Comparison of ENCODE assay signal across 9 mouse cellular contexts in the genomic region with DNA sequence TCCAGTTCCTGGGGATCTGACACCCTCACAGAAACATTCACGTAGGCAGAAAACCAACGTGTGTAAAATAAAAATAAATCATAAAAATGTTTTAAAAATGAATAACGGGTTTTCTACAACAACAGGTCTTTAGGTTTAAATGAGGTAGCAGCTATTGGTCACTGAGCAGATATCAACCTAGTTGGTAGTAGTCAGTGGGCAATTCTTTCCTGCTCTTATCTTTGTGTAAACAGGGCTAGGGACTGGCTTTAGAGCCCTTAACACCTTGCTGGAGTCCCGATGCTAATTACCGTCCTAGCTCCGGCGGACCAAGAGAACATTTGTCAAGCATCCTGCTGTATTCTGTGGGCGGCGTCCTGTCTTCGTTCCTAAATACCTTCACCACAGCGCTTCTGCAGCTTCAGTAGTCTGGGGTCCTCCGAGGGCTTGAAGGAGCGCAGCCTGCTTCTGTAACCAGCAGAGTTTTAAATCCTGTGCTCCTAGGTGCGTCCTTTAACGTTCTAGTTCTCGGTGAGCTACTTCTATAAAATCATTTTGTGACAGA. TPM values are rescaled to one million over a fixed set of nuclear protein-coding genes. Genes with fewer than 3 reads are reported as not detected.
DNase-seq lines count a peak whose midpoint lies in the region; ATAC-seq and TF ChIP-seq lines count a peak whose summit lies in the region.
"Had no signal": no experiment of that assay in that cellular context is flagged by ENCODE, and none has a peak within 500 bp of the region (broad histone marks: within the 10 kb centered on the region; RNA-seq: fewer than 3 reads in every experiment).

No protein-coding gene starts in this region.

- H3K27ac ChIP-seq in kidney, embryonic 15.5 days = no peak overlapping the region
- H3K27ac ChIP-seq in embryonic facial prominence, embryonic 11.5 days (replicated peaks; ENCODE audit: low read depth, low read length) = no peak overlapping the region
- H3K27ac ChIP-seq in intestine, embryonic 14.5 days (ENCODE audit: low read depth) = no peak overlapping the region
- no peak overlapping the region for H3K27ac ChIP-seq in neural tube, embryonic 11.5 days (ENCODE audit: low read depth, low read length)
- no peak overlapping the region for H3K27ac ChIP-seq in thymus, adult 2 months (ENCODE audit: control insufficient read depth, insufficient read depth, low read length)
- no peak overlapping the region for H3K27ac ChIP-seq in cerebellum, adult 2 months (ENCODE audit: insufficient read depth, low read length)

- peaks cover 31% of the 10 kb centered on the region for H3K27me3 ChIP-seq in kidney, embryonic 15.5 days
- no peaks in the 10 kb centered on the region for H3K27me3 ChIP-seq in embryonic facial prominence, embryonic 11.5 days (ENCODE audit: control insufficient read depth, insufficient read depth, low read length)
- H3K27me3 ChIP-seq in intestine, embryonic 14.5 days (replicated peaks; ENCODE audit: control insufficient read depth, insufficient read depth, low read length) = peaks cover 6% of the 10 kb centered on the region; the same call in 1 of the 2 replicates
- peaks cover 2% of the 10 kb centered on the region; the same call in 1 of the 2 replicates for H3K27me3 ChIP-seq in neural tube, embryonic 11.5 days (ENCODE audit: control insufficient read depth, insufficient read depth, low read length)
- no peaks in the 10 kb centered on the region for H3K27me3 ChIP-seq in thymus, adult 2 months (ENCODE audit: control insufficient read depth, insufficient read depth, low read length)
- H3K27me3 ChIP-seq in cerebellum, adult 2 months (ENCODE audit: control insufficient read depth, insufficient read depth, low read length) = no peaks in the 10 kb centered on the region; the same call in 1 of the 2 replicates

- TF ChIP-seq CTCF in thymus, adult 2 months (IDR thresholded peaks at IDR 0.05; ENCODE audit: borderline replicate concordance, control insufficient read depth, extremely low read depth, insufficient read depth, low read length, poor library complexity) = no peak
- TF ChIP-seq CTCF in cerebellum, adult 2 months (IDR thresholded peaks at IDR 0.05; ENCODE audit: borderline replicate concordance, insufficient read depth, low read depth, low read length) = no peak

- peak overlapping the region; percentile 64 for H3K4me2 ChIP-seq in kidney, embryonic 15.5 days
- peak overlapping the region; percentile 68 for H3K4me2 ChIP-seq in embryonic facial prominence, embryonic 11.5 days (ENCODE audit: low read depth, low read length)
- H3K4me2 ChIP-seq in intestine, embryonic 14.5 days (ENCODE audit: low read length) = peak overlapping the region; percentile 53
- H3K4me2 ChIP-seq in neural tube, embryonic 11.5 days (ENCODE audit: low read depth) = peak overlapping the region; percentile 63

- no peaks in the 10 kb centered on the region for H3K9me3 ChIP-seq in kidney, embryonic 15.5 days (replicated peaks)
- H3K9me3 ChIP-seq in embryonic facial prominence, embryonic 11.5 days (replicated peaks; ENCODE audit: control insufficient read depth, low read length) = no peaks in the 10 kb centered on the region
- H3K9me3 ChIP-seq in intestine, embryonic 14.5 days (ENCODE audit: control insufficient read depth, low read length) = no peaks in the 10 kb centered on the region
- no peaks in the 10 kb centered on the region for H3K9me3 ChIP-seq in neural tube, embryonic 11.5 days (ENCODE audit: control insufficient read depth, low read length)
- H3K9me3 ChIP-seq: G1E had no signal

- H3K4me3 ChIP-seq in kidney, embryonic 15.5 days (replicated peaks) = peak overlapping the region; percentile 25
- H3K4me3 ChIP-seq in embryonic facial prominence, embryonic 11.5 days (ENCODE audit: low read depth, low read length) = 0 out of 2 replicates have a peak overlapping the region, but pooled peaks have one; percentile 3
- no peak overlapping the region for H3K4me3 ChIP-seq in intestine, embryonic 14.5 days (ENCODE audit: low read depth, low read length)
- H3K4me3 ChIP-seq in neural tube, embryonic 11.5 days (ENCODE audit: low read depth, low read length) = no peak overlapping the region
- no peak overlapping the region for H3K4me3 ChIP-seq in thymus, adult 2 months (ENCODE audit: control insufficient read depth, insufficient read depth, low read length)
- no peak overlapping the region for H3K4me3 ChIP-seq in cerebellum, adult 2 months (replicated peaks; ENCODE audit: insufficient read depth, low read depth, low read length)

- H3K4me1 ChIP-seq in kidney, embryonic 15.5 days = peaks cover 11% of the 10 kb centered on the region
- H3K4me1 ChIP-seq in embryonic facial prominence, embryonic 11.5 days (ENCODE audit: control insufficient read depth, insufficient read depth, low read length) = peaks cover 5% of the 10 kb centered on the region; the same call in 1 of the 2 replicates
- peaks cover 3% of the 10 kb centered on the region; the same call in 1 of the 2 replicates for H3K4me1 ChIP-seq in intestine, embryonic 14.5 days (replicated peaks; ENCODE audit: control insufficient read depth, insufficient read depth, low read length)
- H3K4me1 ChIP-seq in neural tube, embryonic 11.5 days (ENCODE audit: control insufficient read depth, insufficient read depth, low read length) = peaks cover 6% of the 10 kb centered on the region; the same call in 1 of the 2 replicates
- H3K4me1 ChIP-seq in thymus, adult 2 months (replicated peaks; ENCODE audit: control insufficient read depth, insufficient read depth, low read length) = peaks cover 14% of the 10 kb centered on the region
- peaks cover 4% of the 10 kb centered on the region; the same call in 1 of the 2 replicates for H3K4me1 ChIP-seq in cerebellum, adult 2 months (ENCODE audit: control insufficient read depth, insufficient read depth, low read length)

- no peaks in the 10 kb centered on the region for H3K36me3 ChIP-seq in kidney, embryonic 15.5 days
- no peaks in the 10 kb centered on the region for H3K36me3 ChIP-seq in embryonic facial prominence, embryonic 11.5 days (replicated peaks; ENCODE audit: control insufficient read depth, insufficient read depth, low read depth, low read length)
- no peaks in the 10 kb centered on the region for H3K36me3 ChIP-seq in intestine, embryonic 14.5 days (ENCODE audit: control insufficient read depth, insufficient read depth, low read length)
- H3K36me3 ChIP-seq in neural tube, embryonic 11.5 days (ENCODE audit: control insufficient read depth, insufficient read depth, low read length) = no peaks in the 10 kb centered on the region
- H3K36me3 ChIP-seq in thymus, adult 2 months (ENCODE audit: control insufficient read depth, insufficient read depth, low read length) = no peaks in the 10 kb centered on the region
- H3K36me3 ChIP-seq: G1E had no signal

- H3K9ac ChIP-seq in kidney, embryonic 15.5 days = no peak overlapping the region
- H3K9ac ChIP-seq in embryonic facial prominence, embryonic 11.5 days (replicated peaks; ENCODE audit: low read length) = no peak overlapping the region
- no peak overlapping the region for H3K9ac ChIP-seq in intestine, embryonic 14.5 days (ENCODE audit: low read length)
- H3K9ac ChIP-seq in neural tube, embryonic 11.5 days (ENCODE audit: low read length) = no peak overlapping the region

- no peak for ATAC-seq in kidney, embryonic 15.5 days (replicated peaks; ENCODE audit: low FRiP score)
- no peak for ATAC-seq in embryonic facial prominence, embryonic 11.5 days (replicated peaks; ENCODE audit: insufficient number of reproducible peaks, low FRiP score, low TSS enrichment, low read depth)
- ATAC-seq in intestine, embryonic 14.5 days (replicated peaks; ENCODE audit: low FRiP score, low TSS enrichment, low read depth) = no peak
- 0 out of 2 replicates have a peak, but pooled peaks have one; percentile 9 for ATAC-seq in neural tube, embryonic 11.5 days (ENCODE audit: insufficient read depth, low FRiP score, low TSS enrichment)
- no peak for ATAC-seq in monocyte, adult 5-6 weeks (replicated peaks; ENCODE audit: insufficient number of reproducible peaks, low FRiP score, low TSS enrichment, poor library complexity, severe bottlenecking)

- WGBS in kidney, embryonic 15.5 days = 10% methylated on average over 16 of the region's 16 CpGs
- WGBS in embryonic facial prominence, embryonic 11.5 days = 11% methylated on average over 16 of the region's 16 CpGs
- 10% methylated on average over 16 of the region's 16 CpGs for WGBS in intestine, embryonic 14.5 days
- WGBS in neural tube, embryonic 11.5 days = 9% methylated on average over 16 of the region's 16 CpGs
- 48% methylated on average over 16 of the region's 16 CpGs for WGBS in thymus, adult 2 months
- WGBS in cerebellum, adult 2 months = 15% methylated on average over 16 of the region's 16 CpGs

- no peak for DNase-seq in kidney, adult 18-20 months
- DNase-seq in embryonic facial prominence, embryonic 11.5 days (ENCODE audit: low spot score) = peak; percentile 45
- DNase-seq in intestine, embryonic 14.5 days (ENCODE audit: low spot score) = peak; percentile 60
- DNase-seq in neural tube, embryonic 11.5 days (ENCODE audit: low spot score) = peak; percentile 21
- DNase-seq in thymus, adult 2 months = no peak
- DNase-seq in cerebellum, adult 2 months = no peak

- no peak for TF ChIP-seq POLR2A in thymus, adult 2 months (IDR thresholded peaks at IDR 0.05; ENCODE audit: control insufficient read depth, extremely low read depth, insufficient read depth, low read length, poor library complexity)
- TF ChIP-seq POLR2A in cerebellum, adult 2 months (IDR thresholded peaks at IDR 0.05; ENCODE audit: borderline replicate concordance, insufficient read depth, low read length) = no peak

RNA-seq across cellular contexts. Expression of a gene that starts 0.6 kb away (rescaled TPM):
- 0.81 and 1.0 TPM in 2 replicates for polyA plus RNA-seq in kidney, embryonic 15.5 days (2015; fragmentation: Nextera tagmentation; extraction: Ambion mirVana)
- polyA plus RNA-seq in embryonic facial prominence, embryonic 11.5 days (2014; fragmentation: Nextera tagmentation; extraction: Ambion mirVana) = 1.1 and 2.2 TPM in 2 replicates
- polyA plus RNA-seq in intestine, embryonic 14.5 days (2014; fragmentation: Nextera tagmentation; extraction: Ambion mirVana) = 0.47 and 0.67 TPM in 2 replicates
- polyA plus RNA-seq in neural tube, embryonic 11.5 days (2014; fragmentation: Nextera tagmentation; extraction: Ambion mirVana) = 0.44 and 1.2 TPM in 2 replicates
- polyA plus RNA-seq in thymus, adult 2 months (2012; rRNA removed) = 18.1 and 20.0 TPM in 2 replicates
- 0.58 TPM in 1 of 3 replicates, not detected in the others for total RNA-seq in monocyte, adult 5-6 weeks (2017)
- polyA plus RNA-seq in cerebellum, adult 2 months (2012; rRNA removed) = 0.34 and 0.43 TPM in 2 replicates
- polyA plus RNA-seq: G1E had no signal

RNA-seq across cellular contexts. Expression of a gene that starts 48.8 kb away (rescaled TPM):
- polyA plus RNA-seq in kidney, embryonic 15.5 days (2015; fragmentation: Nextera tagmentation; extraction: Ambion mirVana) = 0.23 and 0.72 TPM in 2 replicates
- 0.32 TPM in 1 of 2 replicates, not detected in the other for polyA plus RNA-seq in embryonic facial prominence, embryonic 11.5 days (2014; fragmentation: Nextera tagmentation; extraction: Ambion mirVana)
- not detected in 2 replicates for polyA plus RNA-seq in intestine, embryonic 14.5 days (2014; fragmentation: Nextera tagmentation; extraction: Ambion mirVana)
- polyA plus RNA-seq in neural tube, embryonic 11.5 days (2014; fragmentation: Nextera tagmentation; extraction: Ambion mirVana) = not detected in 2 replicates
- polyA plus RNA-seq in thymus, adult 2 months (2012; rRNA removed) = 15.7 and 19.4 TPM in 2 replicates
- total RNA-seq in monocyte, adult 5-6 weeks (2017) = not detected in 3 replicates
- polyA plus RNA-seq in cerebellum, adult 2 months (2012; rRNA removed) = 2.3 and 2.6 TPM in 2 replicates
- total RNA-seq: G1E had no signal
- polyA plus RNA-seq: G1E had no signal

Comparison
In these comparisons a context has a peak if more than half of its experiments do, and no peak if none do; other contexts are left out.
1. H3K4me3 ChIP-seq: peak in kidney, embryonic 15.5 days (single experiment) and embryonic facial prominence, embryonic 11.5 days (single experiment); none in intestine, embryonic 14.5 days (single experiment), neural tube, embryonic 11.5 days (single experiment), thymus, adult 2 months (single experiment) and cerebellum, adult 2 months (single experiment).
2. DNase-seq: peak in embryonic facial prominence, embryonic 11.5 days (single experiment), intestine, embryonic 14.5 days (single experiment) and neural tube, embryonic 11.5 days (single experiment); none in kidney, adult 18-20 months (single experiment), thymus, adult 2 months (single experiment) and cerebellum, adult 2 months (0 of 2).
3. Peak in every context shown above with its lines, with median percentiles within 50 percentile points of each other: H3K4me2 ChIP-seq.